Mouse (Mus musculus): Measurements from ENCODE around the gene Sec22b.

The Sec22b gene

GRCm38 (mm10) chr3:97972707-97973106 is 71.7 kb downstream of the Sec22b start:
- in situ Hi-C loops (cut with MboI, MseI): no loop called here
